8 mouse cellular contexts compared by ENCODE assay signal in genomic region chr12:79208703-79209464, GRCm38 (mm10). TPM values are rescaled to one million over a fixed set of nuclear protein-coding genes. Genes with fewer than 3 reads are reported as not detected.
A peak's percentile ranks its signal among the peaks of the same experiment; 100 is the strongest.
DNase-seq lines count a peak whose midpoint lies in the region; TF ChIP-seq lines count a peak whose summit lies in the region.

Gene Rdh12, plus strand, starts transcription at chr12:79208914.

- H3K36me3 ChIP-seq in forebrain, embryonic 10.5 days (replicated peaks), result no peaks in the 10 kb centered on the region
- H3K36me3 ChIP-seq in hindbrain, embryonic 10.5 days, result no peaks in the 10 kb centered on the region

- peaks cover 5% of the 10 kb centered on the region; the same call in 1 of the 2 replicates for H3K4me1 ChIP-seq in bone marrow macrophage, adult 2 months (ENCODE audit: control insufficient read depth, insufficient read depth, low read length)
- H3K4me1 ChIP-seq in forebrain, embryonic 10.5 days, result peaks cover 10% of the 10 kb centered on the region; the same call in 1 of the 2 replicates
- H3K4me1 ChIP-seq in hindbrain, embryonic 10.5 days (replicated peaks), result peaks cover 11% of the 10 kb centered on the region; the same call in 1 of the 2 replicates

- H3K27ac ChIP-seq in gastrocnemius, adult 2 months, result no peak within 1 kb of the TSS
- H3K27ac ChIP-seq in bone marrow macrophage, adult 2 months (ENCODE audit: insufficient read depth, low read depth, low read length), result no peak within 1 kb of the TSS
- no peak within 1 kb of the TSS for H3K27ac ChIP-seq in forebrain, embryonic 10.5 days
- no peak within 1 kb of the TSS for H3K27ac ChIP-seq in hindbrain, embryonic 10.5 days

- no peak for TF ChIP-seq CTCF in gastrocnemius, adult 2 months (IDR thresholded peaks at IDR 0.05)
- no peak for TF ChIP-seq CTCF in bone marrow macrophage, adult 2 months (IDR thresholded peaks at IDR 0.05; ENCODE audit: low read depth, low read length)

- WGBS in forebrain, embryonic 10.5 days, result 7% methylated on average over 13 of the region's 13 CpGs
- 5% methylated on average over 13 of the region's 13 CpGs for WGBS in hindbrain, embryonic 10.5 days

- peak; percentile 29 for DNase-seq in gastrocnemius, adult 2 months
- no peak for DNase-seq in gastrocnemius, postnatal 36 days
- no peak for DNase-seq in forebrain, embryonic 10.5 days (ENCODE audit: extremely low spot score, low spot score)
- peak; percentile 11 for DNase-seq in hindbrain, embryonic 10.5 days (ENCODE audit: low spot score)
- DNase-seq in left cerebral cortex, postnatal 25 days (ENCODE audit: low spot score in 2 of 2), result peak; percentile 38 to 55
- peak; percentile 36 for DNase-seq in mesoderm, embryonic 11.5 days (ENCODE audit: low read depth, low spot score)
- peak; percentile 29 for DNase-seq in right cerebral cortex, postnatal 4 days

- H3K9me3 ChIP-seq in forebrain, embryonic 10.5 days, result no peaks in the 10 kb centered on the region
- H3K9me3 ChIP-seq in hindbrain, embryonic 10.5 days, result no peaks in the 10 kb centered on the region

- no peak for TF ChIP-seq POLR2A in bone marrow macrophage, adult 2 months (IDR thresholded peaks at IDR 0.05; ENCODE audit: borderline replicate concordance, low read depth, low read length)

- H3K27me3 ChIP-seq in forebrain, embryonic 10.5 days (ENCODE audit: poor library complexity, severe bottlenecking), result no peaks in the 10 kb centered on the region
- no peaks in the 10 kb centered on the region for H3K27me3 ChIP-seq in hindbrain, embryonic 10.5 days (ENCODE audit: insufficient read depth, poor library complexity, severe bottlenecking)

- intact Hi-C loops in gastrocnemius, adult 2 months (cut with DNase I), result no loop called here
- intact Hi-C loops in gastrocnemius, postnatal 36 days (cut with DNase I), result no loop called here
- intact Hi-C loops in left cerebral cortex, postnatal 25 days (cut with DNase I), result no loop called here

- peak within 1 kb of the TSS; percentile 71 for H3K4me3 ChIP-seq in gastrocnemius, adult 2 months
- peak within 1 kb of the TSS; percentile 28 for H3K4me3 ChIP-seq in bone marrow macrophage, adult 2 months (ENCODE audit: insufficient read depth, low read length)
- peak within 1 kb of the TSS; percentile 57 for H3K4me3 ChIP-seq in forebrain, embryonic 10.5 days
- H3K4me3 ChIP-seq in hindbrain, embryonic 10.5 days, result peak within 1 kb of the TSS; percentile 56

RNA-seq across cellular contexts. Expression of gene Rdh12, which starts in this region (rescaled TPM):
- under 1 TPM in 1 of 2 experiments, not detected in 1; 0.20 TPM for total RNA-seq in gastrocnemius, adult 2 months (2021)
- under 1 TPM; 0.20 to 0.49 TPM for total RNA-seq in gastrocnemius, postnatal 36 days (2021)
- 0.98 and 0.99 TPM in 2 replicates for polyA plus RNA-seq in bone marrow macrophage, adult 2 months (2012; ENCODE audit: insufficient read depth, insufficient read length, missing spikeins)
- polyA plus RNA-seq in forebrain, embryonic 10.5 days (2016; fragmentation: Nextera tagmentation; extraction: Ambion mirVana), result 1.0 and 2.6 TPM in 2 replicates
- 1.6 TPM in 2 replicates for polyA plus RNA-seq in hindbrain, embryonic 10.5 days (2016; fragmentation: Nextera tagmentation; extraction: Ambion mirVana)
- total RNA-seq in left cerebral cortex, postnatal 25 days (2021), result 1 to 10 TPM; 1.4 to 2.1 TPM

Comparison
In these comparisons a context has a peak if more than half of its experiments do, and no peak if none do; other contexts are left out.
1. Peak in DNase-seq and H3K4me3 ChIP-seq in gastrocnemius, adult 2 months; RNA of the gene not detected or under 1 TPM.
2. DNase-seq: peak in hindbrain, embryonic 10.5 days (single experiment), left cerebral cortex, postnatal 25 days (2 of 2), mesoderm, embryonic 11.5 days (single experiment) and right cerebral cortex, postnatal 4 days (single experiment); none in gastrocnemius, postnatal 36 days (0 of 2) and forebrain, embryonic 10.5 days (single experiment).
3. Peak in every context shown above with its lines, with median percentiles within 50 percentile points of each other: H3K4me3 ChIP-seq.